Mouse (Mus musculus) stomach, postnatal 0 days (tissue): ENCODE data around the gene Ivd.

Experiments
- CTCF ChIP-seq: IDR thresholded peaks from 2 replicates; pipeline ENCODE4 v1.5.1; 2016; ENCODE audit warnings: antibody characterized with exemption, low read depth, mild to moderate bottlenecking, moderate library complexity
- EP300 ChIP-seq: optimal IDR thresholded peaks from 2 replicates; pipeline ENCODE3; 2016; ENCODE audit warnings: antibody characterized with exemption

GRCm38 (mm10) chr2:118910605-118911278 is 49.0 kb downstream of the Ivd start:
- TF ChIP-seq CTCF (no peak), EP300 (no peak)
